Comparison of ENCODE assay signal across 12 mouse cellular contexts in the genomic region with DNA sequence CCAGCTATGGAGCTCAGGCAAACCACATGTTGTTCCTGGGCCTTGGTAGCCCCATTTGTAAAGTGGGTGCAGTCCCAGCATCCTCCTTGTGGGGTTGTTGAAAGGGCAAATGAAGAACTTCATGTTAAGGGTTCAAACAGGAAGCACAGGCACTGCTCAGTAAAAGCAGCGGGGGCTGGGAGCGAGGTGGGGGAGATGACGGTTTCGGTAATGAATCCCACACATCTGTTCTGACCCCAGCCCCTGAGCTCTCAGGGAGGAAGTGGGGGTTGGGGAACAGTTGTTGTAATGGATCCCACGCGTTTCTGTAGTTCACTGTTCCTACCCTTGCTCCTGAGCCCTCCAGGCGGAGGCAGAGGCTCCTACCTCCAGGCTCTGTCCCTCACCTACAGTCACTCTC. TPM values are rescaled to one million over a fixed set of nuclear protein-coding genes. Genes with fewer than 3 reads are reported as not detected.
DNase-seq lines count a peak whose midpoint lies in the region; ATAC-seq and TF ChIP-seq lines count a peak whose summit lies in the region.
"Had no signal": no experiment of that assay in that cellular context is flagged by ENCODE, and none has a peak within 500 bp of the region (broad histone marks: within the 10 kb centered on the region; RNA-seq: fewer than 3 reads in every experiment).

No protein-coding gene starts in this region.

- peak; percentile 29 for DNase-seq in lung, postnatal 25 days (ENCODE audit: low spot score)
- DNase-seq in lung, adult 18-20 months = no peak
- DNase-seq in forelimb bud, embryonic 11.5 days (ENCODE audit: low read depth, low spot score) = peak; percentile 62
- DNase-seq in liver, postnatal 0 days = no peak
- peak; percentile 84 for DNase-seq in thymus, postnatal 4 days
- no peak for DNase-seq in midbrain, embryonic 14.5 days
- DNase-seq in adrenal gland, postnatal 14 days = no peak
- DNase-seq in gastrocnemius, postnatal 10 days = no peak
- DNase-seq: heart, postnatal 4 days had no signal

- no peaks in the 10 kb centered on the region for H3K27me3 ChIP-seq in liver, postnatal 0 days (ENCODE audit: insufficient read depth, low read length)
- no peaks in the 10 kb centered on the region; the same call in none of the 2 replicates for H3K27me3 ChIP-seq in midbrain, embryonic 14.5 days (ENCODE audit: control insufficient read depth, insufficient read depth, low read length)
- H3K27me3 ChIP-seq: megakaryocyte, embryonic 14.5 days had no signal

- no peak for TF ChIP-seq EP300 in liver, postnatal 0 days (IDR thresholded peaks at IDR 0.05; ENCODE audit: low read depth)

- WGBS in liver, postnatal 0 days (ENCODE audit: insufficient replicate concordance) = 47% methylated on average over 7 of the region's 7 CpGs
- WGBS in midbrain, embryonic 14.5 days = 71% methylated on average over 7 of the region's 7 CpGs

- peak overlapping the region; percentile 60 for H3K27ac ChIP-seq in liver, postnatal 0 days (ENCODE audit: low read depth)
- no peak overlapping the region for H3K27ac ChIP-seq in midbrain, embryonic 14.5 days (replicated peaks; ENCODE audit: low read depth, low read length)
- H3K27ac ChIP-seq: forebrain, embryonic 13.5 days had no signal

- peak overlapping the region; percentile 22; the same call in 1 of the 2 replicates for H3K4me2 ChIP-seq in liver, postnatal 0 days (ENCODE audit: low read depth, low read length)
- no peak overlapping the region for H3K4me2 ChIP-seq in midbrain, embryonic 14.5 days (ENCODE audit: low read length)
- H3K4me2 ChIP-seq: forebrain, embryonic 13.5 days had no signal

- H3K36me3 ChIP-seq in liver, postnatal 0 days (replicated peaks; ENCODE audit: insufficient read depth, low read length) = peaks cover 72% of the 10 kb centered on the region
- no peaks in the 10 kb centered on the region for H3K36me3 ChIP-seq in midbrain, embryonic 14.5 days (ENCODE audit: control insufficient read depth, insufficient read depth, low read length)

- H3K4me1 ChIP-seq in liver, postnatal 0 days (ENCODE audit: insufficient read depth) = peaks cover 38% of the 10 kb centered on the region
- 0 out of 2 replicates have a peak, but pooled peaks cover 6% of the 10 kb centered on the region for H3K4me1 ChIP-seq in midbrain, embryonic 14.5 days (ENCODE audit: control insufficient read depth, insufficient read depth, low read length)

- no peak for TF ChIP-seq CTCF in liver, postnatal 0 days (IDR thresholded peaks at IDR 0.05; ENCODE audit: low read depth)

- ATAC-seq in liver, postnatal 0 days = no peak
- no peak for ATAC-seq in midbrain, embryonic 14.5 days (ENCODE audit: low FRiP score, low TSS enrichment)
- ATAC-seq: forebrain, embryonic 13.5 days had no signal

- H3K4me3 ChIP-seq in liver, postnatal 0 days (ENCODE audit: low read depth, low read length) = no peak overlapping the region
- H3K4me3 ChIP-seq in midbrain, embryonic 14.5 days (replicated peaks; ENCODE audit: low read depth, low read length) = no peak overlapping the region
- H3K4me3 ChIP-seq: forebrain, embryonic 13.5 days; megakaryocyte, embryonic 14.5 days had no signal

- H3K9me3 ChIP-seq in liver, postnatal 0 days (ENCODE audit: low read length) = no peaks in the 10 kb centered on the region
- H3K9me3 ChIP-seq in midbrain, embryonic 14.5 days (ENCODE audit: control insufficient read depth, low read length) = no peaks in the 10 kb centered on the region
- H3K9me3 ChIP-seq: forebrain, embryonic 13.5 days; megakaryocyte, embryonic 14.5 days had no signal

- H3K9ac ChIP-seq in liver, postnatal 0 days (replicated peaks) = 0 out of 2 replicates have a peak overlapping the region, but pooled peaks have one; percentile 34
- no peak overlapping the region for H3K9ac ChIP-seq in midbrain, embryonic 14.5 days (replicated peaks; ENCODE audit: low read length)
- H3K9ac ChIP-seq: forebrain, embryonic 13.5 days had no signal

RNA-seq across cellular contexts. Expression of a gene that starts 9.9 kb away (rescaled TPM):
- polyA plus RNA-seq in liver, postnatal 0 days (2015; fragmentation: Nextera tagmentation; extraction: Ambion mirVana) = 41.0 and 41.9 TPM in 2 replicates
- 0.43 and 0.45 TPM in 2 replicates for polyA plus RNA-seq in midbrain, embryonic 14.5 days (2014; fragmentation: Nextera tagmentation; extraction: Ambion mirVana)
- total RNA-seq in adrenal gland, postnatal 14 days (2021) = 4.9 and 7.3 TPM in 2 replicates
- 1 to 10 TPM in 1 of 2 experiments, under 1 TPM in 1; 0.14 to 1.8 TPM for total RNA-seq in gastrocnemius, postnatal 10 days (2021)

RNA-seq across cellular contexts. Expression of a gene that starts 19.5 kb away (rescaled TPM):
- polyA plus RNA-seq in liver, postnatal 0 days (2015; fragmentation: Nextera tagmentation; extraction: Ambion mirVana) = 8.2 and 8.7 TPM in 2 replicates
- polyA plus RNA-seq in midbrain, embryonic 14.5 days (2014; fragmentation: Nextera tagmentation; extraction: Ambion mirVana) = 32.9 and 33.3 TPM in 2 replicates
- total RNA-seq in adrenal gland, postnatal 14 days (2021) = 17.3 and 26.7 TPM in 2 replicates
- total RNA-seq in gastrocnemius, postnatal 10 days (2021) = 10 to 100 TPM; 15.4 to 17.1 TPM

RNA-seq across cellular contexts. Expression of a gene that starts 30.9 kb away (rescaled TPM):
- 0.06 TPM in 1 of 2 replicates, not detected in the other for polyA plus RNA-seq in liver, postnatal 0 days (2015; fragmentation: Nextera tagmentation; extraction: Ambion mirVana)
- polyA plus RNA-seq in midbrain, embryonic 14.5 days (2014; fragmentation: Nextera tagmentation; extraction: Ambion mirVana) = not detected in 2 replicates
- not detected in 2 replicates for total RNA-seq in adrenal gland, postnatal 14 days (2021)
- total RNA-seq in gastrocnemius, postnatal 10 days (2021) = not detected
- total RNA-seq: heart, postnatal 4 days; layer of hippocampus, adult 8-10 months had no signal
- polyA plus RNA-seq: forebrain, embryonic 13.5 days had no signal

RNA-seq across cellular contexts. Expression of a gene that starts 46.2 kb away (rescaled TPM):
- polyA plus RNA-seq in liver, postnatal 0 days (2015; fragmentation: Nextera tagmentation; extraction: Ambion mirVana) = not detected in 2 replicates
- polyA plus RNA-seq in midbrain, embryonic 14.5 days (2014; fragmentation: Nextera tagmentation; extraction: Ambion mirVana) = not detected in 2 replicates
- not detected in 2 replicates for total RNA-seq in adrenal gland, postnatal 14 days (2021)
- not detected for total RNA-seq in gastrocnemius, postnatal 10 days (2021)
- total RNA-seq: layer of hippocampus, adult 8-10 months had no signal
- polyA plus RNA-seq: forebrain, embryonic 13.5 days had no signal

Comparison
In these comparisons a context has a peak if more than half of its experiments do, and no peak if none do; other contexts are left out.
1. DNase-seq: peak in lung, postnatal 25 days (single experiment), forelimb bud, embryonic 11.5 days (single experiment) and thymus, postnatal 4 days (single experiment); none in lung, adult 18-20 months (0 of 2), liver, postnatal 0 days (single experiment), midbrain, embryonic 14.5 days (single experiment), adrenal gland, postnatal 14 days (single experiment) and gastrocnemius, postnatal 10 days (single experiment).